Mouse (Mus musculus): ENCODE data around the gene Fggy. TPM values are rescaled to one million over a fixed set of nuclear protein-coding genes. Genes with fewer than 3 reads are reported as not detected.
A peak's percentile ranks its signal among the peaks of the same experiment; 100 is the strongest.

Fggy gene
- total RNA-seq, 4 experiments from 2014 or later = 13.7 to 19.1 (median 17.5) TPM

DNA sequence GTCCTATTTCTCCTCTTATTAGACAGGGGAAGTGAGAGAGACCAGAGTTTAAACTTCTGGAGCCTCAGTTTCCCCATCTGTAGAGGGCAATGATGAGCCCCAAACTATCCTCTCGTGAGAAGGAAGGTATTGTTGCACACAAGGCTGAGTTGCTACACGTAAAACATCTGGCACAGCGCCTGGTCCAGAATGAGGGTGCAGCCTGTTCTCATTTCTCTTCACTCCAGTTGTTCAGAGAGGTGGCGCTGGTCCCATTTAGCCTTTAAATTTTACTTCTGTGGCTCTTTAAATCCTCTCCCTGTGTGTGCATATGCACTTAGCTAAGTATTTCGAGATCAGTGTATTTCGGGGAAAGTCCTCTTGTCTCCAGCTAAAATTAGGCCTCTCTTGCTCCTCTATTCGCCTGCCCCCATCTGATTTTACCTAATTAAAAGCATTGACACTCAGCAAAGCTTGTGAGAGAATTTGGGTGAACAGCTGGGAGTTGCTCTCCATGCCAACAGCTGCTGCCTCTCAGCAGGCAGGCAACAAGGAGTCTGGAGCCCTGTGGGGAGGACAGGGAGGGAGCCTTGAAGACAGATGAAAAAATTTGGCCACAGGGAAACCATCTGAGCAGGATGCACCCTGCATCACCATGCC lies 340.0 kb downstream of the Fggy start:
- peak in 1 of 2 experiments; percentile 17 for DNase-seq (ENCODE audit: low spot score in 2 of 2)

DNA sequence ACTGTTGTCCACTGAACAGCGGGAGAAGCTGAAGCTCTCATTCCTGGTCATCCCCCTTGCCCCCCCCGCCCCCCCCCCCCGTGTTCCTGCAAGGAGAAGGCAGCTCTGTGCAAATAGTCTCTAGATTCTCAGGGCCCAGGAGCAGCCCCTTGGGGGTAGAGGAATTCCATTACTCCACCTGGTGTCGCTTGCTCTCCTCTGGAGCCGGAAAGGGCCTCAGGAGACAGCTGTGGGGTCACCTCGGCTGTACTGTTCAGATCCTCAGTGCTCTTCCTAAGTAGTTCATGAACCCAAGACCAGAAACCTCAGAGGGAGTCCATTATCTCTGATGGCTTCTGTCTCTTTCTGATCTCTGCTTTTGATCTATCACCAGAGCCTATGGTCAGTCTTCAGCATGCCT lies 341.4 kb downstream of the Fggy start:
- no peak for DNase-seq (ENCODE audit: low spot score in 2 of 2)

GRCm38 (mm10) chr4:95899926-95900712 lies 342.8 kb downstream of the Fggy start:
- DNase-seq (ENCODE audit: low spot score in 2 of 2) = no peak

- DNase-seq (ENCODE audit: low spot score in 2 of 2) = no peak
Measured at GRCm38 (mm10) chr4:95900815-95901214, 343.5 kb downstream of the Fggy start.

- no peak for DNase-seq (ENCODE audit: low spot score in 2 of 2)
Measured at GRCm38 (mm10) chr4:95906141-95906540, 348.8 kb downstream of the Fggy start.

- no peak for DNase-seq (ENCODE audit: low spot score in 2 of 2)
Measured at GRCm38 (mm10) chr4:95909689-95910654, 352.7 kb downstream of the Fggy start.

- no peak for DNase-seq (ENCODE audit: low spot score in 2 of 2)
Measured at GRCm38 (mm10) chr4:95913026-95913425, 355.7 kb downstream of the Fggy start.

- no peak for DNase-seq (ENCODE audit: low spot score in 2 of 2)
Measured at GRCm38 (mm10) chr4:95915628-95916579, 358.6 kb downstream of the Fggy start.

- DNase-seq (ENCODE audit: low spot score in 2 of 2) = no peak
Measured at GRCm38 (mm10) chr4:95917703-95918102, 360.4 kb downstream of the Fggy start.

- DNase-seq (ENCODE audit: low spot score in 2 of 2) = no peak
Measured at GRCm38 (mm10) chr4:95920448-95920847, 363.1 kb downstream of the Fggy start.

DNA sequence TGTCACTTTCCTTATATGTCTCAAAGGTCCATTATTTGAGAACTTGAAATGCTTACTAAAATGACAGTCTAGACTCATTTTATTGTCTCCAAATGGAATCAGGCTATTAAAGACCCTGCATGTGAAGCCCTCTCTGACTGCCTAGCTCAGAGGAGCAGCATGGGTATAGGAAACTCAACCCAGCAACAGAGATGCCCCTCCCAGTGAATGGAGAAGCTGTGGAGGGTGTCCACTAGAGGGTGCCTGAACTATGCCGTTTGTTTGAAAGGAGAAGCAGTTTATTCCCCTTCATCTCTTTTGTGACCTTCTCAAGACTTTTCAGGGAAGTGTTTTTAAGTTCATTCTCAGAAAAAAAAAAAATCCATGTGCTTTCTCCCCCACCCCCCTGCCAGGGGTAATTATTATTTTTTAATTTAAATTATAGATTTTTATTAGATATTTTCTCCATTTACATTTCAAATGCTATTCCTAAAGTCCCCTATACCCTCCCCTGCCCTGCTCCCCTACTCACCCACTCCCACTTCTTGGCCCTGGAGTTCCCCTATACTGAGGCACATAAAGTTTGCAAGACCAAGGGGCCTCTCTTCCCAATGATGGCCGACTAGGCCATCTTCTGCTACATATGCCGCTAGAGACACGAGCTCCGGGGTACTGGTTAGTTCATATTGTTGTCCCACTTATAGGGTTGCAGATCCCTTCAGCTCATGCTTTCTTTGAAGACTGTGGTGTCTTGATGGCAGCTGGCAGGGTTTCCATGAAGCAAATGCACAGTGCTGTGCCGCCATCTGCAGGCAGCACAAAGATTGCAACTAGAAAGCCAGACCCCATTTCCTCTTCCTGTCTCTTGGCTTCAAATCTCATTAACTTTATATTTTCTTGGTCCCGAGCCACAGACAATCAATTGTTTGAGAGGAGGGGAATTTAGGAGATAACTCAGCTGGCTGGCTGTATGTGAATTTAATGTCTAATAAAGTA lies 367.2 kb downstream of the Fggy start:
- peak; percentile 53 to 84 for DNase-seq (ENCODE audit: low spot score in 2 of 2)

- no peak for DNase-seq (ENCODE audit: low spot score in 2 of 2)
Measured at GRCm38 (mm10) chr4:95928846-95929245, 371.5 kb downstream of the Fggy start.

- no peak for DNase-seq (ENCODE audit: low spot score in 2 of 2)
Measured at GRCm38 (mm10) chr4:95929936-95930335, 372.6 kb downstream of the Fggy start.

GRCm38 (mm10) chr4:95931331-95931730 lies 374.0 kb downstream of the Fggy start:
- no peak for DNase-seq (ENCODE audit: low spot score in 2 of 2)

GRCm38 (mm10) chr4:95933801-95934356 lies 376.6 kb downstream of the Fggy start:
- DNase-seq (ENCODE audit: low spot score in 2 of 2) = no peak

GRCm38 (mm10) chr4:95934384-95935035 lies 377.2 kb downstream of the Fggy start:
- no peak for DNase-seq (ENCODE audit: low spot score in 2 of 2)

DNA sequence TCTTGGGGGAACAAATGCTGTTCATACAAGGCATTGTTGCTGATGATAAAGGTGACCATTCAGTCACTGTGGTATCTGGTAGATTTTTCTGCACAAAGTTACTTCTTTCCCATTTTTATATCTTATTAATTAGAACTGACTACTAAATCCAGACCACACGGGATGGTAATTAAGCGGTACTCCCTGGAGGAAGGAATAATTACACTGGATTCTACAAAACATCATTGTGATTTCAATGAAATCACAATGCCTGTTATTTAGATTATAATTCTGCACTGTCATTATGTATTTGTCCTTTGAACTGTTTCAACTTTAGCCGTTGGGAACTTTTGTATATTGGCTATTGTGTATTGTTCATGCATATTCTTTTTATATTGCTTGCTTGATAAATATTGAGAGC lies 381.4 kb downstream of the Fggy start:
- no peak for DNase-seq (ENCODE audit: low spot score in 2 of 2)

DNA sequence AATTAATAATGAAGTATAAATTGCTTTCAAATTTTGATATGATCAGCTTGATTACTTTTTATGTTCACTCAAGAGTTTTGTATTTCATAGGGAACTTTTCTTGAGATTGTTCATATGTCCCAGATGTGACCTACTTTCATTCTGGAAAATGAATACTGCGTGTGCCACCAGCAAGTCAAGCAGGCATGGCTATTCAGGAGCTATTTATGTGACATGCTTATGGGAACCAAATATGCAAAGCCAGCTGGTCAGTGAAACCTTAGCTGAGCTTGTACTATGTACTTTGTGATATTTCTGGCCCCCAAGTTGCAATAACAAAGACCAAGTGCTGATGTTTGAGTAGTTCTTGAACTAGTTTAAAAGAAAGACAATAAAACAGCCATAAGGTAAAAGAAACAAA lies 390.6 kb downstream of the Fggy start:
- DNase-seq (ENCODE audit: low spot score in 2 of 2) = no peak

- no peak for DNase-seq (ENCODE audit: low spot score in 2 of 2)
Measured at GRCm38 (mm10) chr4:95953328-95953727, 396.0 kb downstream of the Fggy start.
